Mouse (Mus musculus): ENCODE measurements at regions not wholly inside any gene's neighbourhood (a gene's known extent, or its start where the extent isn't known, plus 50 kb on each side); places are given as distances from the start of the nearest gene placed in this dataset.
"Not testable (repeated sequence)": the region's sequence is repeated elsewhere in the genome, so short reads cannot be mapped to it uniquely, and the experiment has no call there.

- H3K27me3 ChIP-seq (ENCODE audit: poor library complexity, severe bottlenecking); DNase-seq (ENCODE audit: extremely low spot score, low spot score); H3K36me3 ChIP-seq (replicated peaks); H3K27ac ChIP-seq; H3K4me3 ChIP-seq; H3K4me1 ChIP-seq: not testable (repeated sequence)
- 90% methylated on average over 8 of the region's 8 CpGs for WGBS
- peaks cover 67% of the 10 kb centered on the region for H3K9me3 ChIP-seq
Observed at GRCm38 (mm10) chrX:31775937-31776336, 59.0 kb upstream of the Btbd35f25 start.

- Histone ChIP-seq H3K27ac (no peak overlapping the region), H3K9me3 (peaks cover 70% of the 10 kb centered on the region), H3K36me3 (replicated peaks) (no peaks in the 10 kb centered on the region), H3K4me1 (no peaks in the 10 kb centered on the region), H3K4me3 (no peak overlapping the region), H3K27me3 (ENCODE audit: poor library complexity, severe bottlenecking) (no peaks in the 10 kb centered on the region)
- 91% methylated on average over 3 of the region's 3 CpGs for WGBS
- no peak for DNase-seq (ENCODE audit: extremely low spot score, low spot score)
Observed at GRCm38 (mm10) chrX:31775255-31775654, 58.3 kb upstream of the Btbd35f25 start.

All from forebrain, embryonic 10.5 days (tissue).